In genomic region chr13:76292050-76292449, GRCm38 (mm10) we compare ENCODE assay signal across 28 mouse cellular contexts. TPM values are rescaled to one million over a fixed set of nuclear protein-coding genes. Genes with fewer than 3 reads are reported as not detected.
"Had no signal": no experiment of that assay in that cellular context is flagged by ENCODE, and none has a peak within 500 bp of the region (broad histone marks: within the 10 kb centered on the region; RNA-seq: fewer than 3 reads in every experiment).

No protein-coding gene starts in this region.

- H3K36me3 ChIP-seq: kidney, embryonic 15.5 days; limb, embryonic 12.5 days; limb, embryonic 15.5 days; lung, embryonic 15.5 days; midbrain, embryonic 10.5 days; midbrain, embryonic 13.5 days; neural tube, embryonic 13.5 days had no signal

- H3K9ac ChIP-seq: kidney, embryonic 15.5 days; limb, embryonic 12.5 days; limb, embryonic 15.5 days; liver, embryonic 14.5 days; liver, postnatal 0 days; lung, embryonic 15.5 days; midbrain, embryonic 13.5 days; neural tube, embryonic 13.5 days had no signal

- H3K27me3 ChIP-seq: kidney, embryonic 15.5 days; limb, embryonic 12.5 days; limb, embryonic 15.5 days; lung, embryonic 15.5 days; megakaryocyte, embryonic 14.5 days; midbrain, embryonic 13.5 days; neural tube, embryonic 13.5 days had no signal

- H3K4me1 ChIP-seq: kidney, embryonic 15.5 days; limb, embryonic 12.5 days; limb, embryonic 15.5 days; lung, embryonic 15.5 days; megakaryocyte, embryonic 14.5 days; midbrain, embryonic 10.5 days; midbrain, embryonic 13.5 days; neural tube, embryonic 13.5 days had no signal

- H3K4me3 ChIP-seq: kidney, embryonic 15.5 days; limb, embryonic 12.5 days; limb, embryonic 15.5 days; lung, embryonic 15.5 days; megakaryocyte, embryonic 14.5 days; midbrain, embryonic 10.5 days; midbrain, embryonic 13.5 days; myocyte; neural tube, embryonic 13.5 days had no signal

- H3K27ac ChIP-seq: kidney, embryonic 15.5 days; limb, embryonic 12.5 days; limb, embryonic 15.5 days; liver, embryonic 14.5 days; lung, embryonic 15.5 days; midbrain, embryonic 10.5 days; midbrain, embryonic 13.5 days; neural tube, embryonic 13.5 days had no signal

- DNase-seq: kidney, postnatal 10 days; kidney, postnatal 4 days; left cerebral cortex, postnatal 4 days; liver, postnatal 0 days; lung, postnatal 10 days; lung, postnatal 36 days; retina, postnatal 1 day; thymus, adult 18-20 months; thymus, postnatal 36 days had no signal

RNA-seq across cellular contexts. Expression of gene Fam81b, which starts 12.8 kb away (rescaled TPM):
- total RNA-seq: left cerebral cortex, adult 8-10 months; left cerebral cortex, postnatal 14 days; monocyte, adult 5-6 weeks; neutrophil, adult 5-6 weeks had no signal
- polyA plus RNA-seq: kidney, embryonic 15.5 days; limb, embryonic 12.5 days; limb, embryonic 15.5 days; liver, embryonic 11.5 days; liver, embryonic 14.5 days; liver, postnatal 0 days; myocyte; neural tube, embryonic 13.5 days; small intestine, adult 2 months; spleen, adult 2 months; stomach, embryonic 16.5 days; urinary bladder, adult 2 months had no signal
